In the genomic region with DNA sequence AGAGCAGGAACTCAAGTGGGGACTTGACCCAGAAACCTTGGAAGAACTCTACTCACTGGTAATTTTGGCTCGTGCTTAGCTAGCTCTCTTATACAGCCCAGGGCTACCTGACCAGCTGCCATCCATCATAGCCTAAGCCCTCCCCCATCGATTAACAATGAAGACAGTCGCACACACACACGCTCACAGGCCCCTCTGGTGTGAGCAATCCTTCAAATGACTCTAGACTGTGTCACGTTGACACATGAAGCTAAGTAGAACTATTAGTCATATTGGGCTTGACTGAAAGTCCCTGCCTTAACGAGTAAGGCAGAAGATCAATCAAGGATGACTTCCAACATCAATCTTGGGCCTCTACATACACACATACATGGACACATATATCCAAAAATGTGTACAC, we compare ENCODE assay signal across 25 mouse cellular contexts.
"Had no signal": no experiment of that assay in that cellular context is flagged by ENCODE, and none has a peak within 500 bp of the region (broad histone marks: within the 10 kb centered on the region; RNA-seq: fewer than 3 reads in every experiment).

No protein-coding gene starts in this region.

- H3K4me3 ChIP-seq: gastrocnemius, adult 2 months; heart, embryonic 10.5 days; heart, embryonic 12.5 days; intestine, embryonic 15.5 days; layer of hippocampus, adult 2 months; left cerebral cortex, adult 2 months; limb, embryonic 10.5 days; limb, embryonic 12.5 days; liver, embryonic 13.5 days; liver, embryonic 15.5 days had no signal

- H3K9me3 ChIP-seq: heart, embryonic 10.5 days; intestine, embryonic 15.5 days; limb, embryonic 10.5 days; liver, embryonic 13.5 days; liver, embryonic 15.5 days had no signal

- ATAC-seq: inflammation-experienced regulatory T-cells, adult 6 months; intestine, embryonic 15.5 days; intestine, postnatal 0 days; liver, postnatal 0 days had no signal

- H3K27me3 ChIP-seq: heart, embryonic 12.5 days; intestine, embryonic 15.5 days; limb, embryonic 12.5 days; liver, embryonic 13.5 days; liver, embryonic 15.5 days had no signal

- H3K4me2 ChIP-seq: heart, embryonic 12.5 days; intestine, embryonic 15.5 days; limb, embryonic 12.5 days; liver, embryonic 11.5 days; liver, embryonic 13.5 days; liver, embryonic 15.5 days had no signal

- H3K36me3 ChIP-seq: heart, embryonic 10.5 days; heart, embryonic 12.5 days; intestine, embryonic 15.5 days; limb, embryonic 10.5 days; limb, embryonic 12.5 days; liver, embryonic 13.5 days; liver, embryonic 15.5 days had no signal

- DNase-seq: gastrocnemius, adult 2 months; gastrocnemius, postnatal 10 days; gastrocnemius, postnatal 25 days; heart, adult 18-20 months; heart, postnatal 10 days; heart, postnatal 4 days; kidney, adult 18-20 months; kidney, adult 8-10 months; kidney, postnatal 10 days; kidney, postnatal 25 days; kidney, postnatal 4 days; liver; liver, embryonic 13.5 days; liver, postnatal 0 days had no signal

- H3K9ac ChIP-seq: heart, embryonic 12.5 days; intestine, embryonic 15.5 days; limb, embryonic 12.5 days; liver, embryonic 13.5 days; liver, embryonic 15.5 days; liver, postnatal 0 days had no signal

- H3K4me1 ChIP-seq: heart, embryonic 10.5 days; heart, embryonic 12.5 days; intestine, embryonic 15.5 days; limb, embryonic 10.5 days; limb, embryonic 12.5 days; liver, embryonic 13.5 days; liver, embryonic 15.5 days had no signal

- H3K27ac ChIP-seq: gastrocnemius, adult 2 months; heart, embryonic 10.5 days; intestine, embryonic 15.5 days; layer of hippocampus, adult 2 months; left cerebral cortex, adult 2 months; limb, embryonic 10.5 days; limb, embryonic 12.5 days; liver, embryonic 13.5 days; liver, embryonic 15.5 days had no signal
